Mouse (Mus musculus): Measurements from ENCODE around the gene Hoxd9.

Gene Hoxd9

DNA sequence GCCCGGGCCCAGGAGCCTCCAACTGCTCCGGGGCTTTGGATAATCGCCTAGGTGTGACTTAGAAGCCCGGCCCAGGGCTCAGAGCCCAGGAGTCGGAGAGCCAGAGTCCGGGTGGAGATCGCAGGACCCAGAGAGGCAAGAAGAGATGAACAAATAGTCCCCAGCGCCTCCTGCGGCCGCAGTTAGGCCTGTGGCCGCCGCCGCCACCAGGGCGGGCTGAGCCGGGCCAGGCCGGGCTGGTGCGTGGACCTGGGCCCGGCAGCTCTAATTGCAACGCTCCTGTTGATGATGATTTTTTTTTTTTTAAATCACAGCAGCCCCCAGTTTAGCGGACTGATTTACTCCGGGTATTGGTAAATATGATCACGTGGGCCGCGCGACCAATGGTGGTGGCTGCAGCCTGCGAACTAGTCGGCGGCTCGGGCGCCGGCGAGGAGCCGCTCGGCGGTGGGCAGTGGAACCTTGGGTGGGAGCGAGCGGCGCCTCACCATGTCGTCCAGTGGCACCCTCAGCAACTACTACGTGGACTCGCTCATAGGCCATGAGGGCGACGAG, at the start of gene Hoxd9:
Hoxd9 (plus strand) TSS at position 161 of the 555 bp plus-strand sequence.
- DNase-seq, result no peak

DNA sequence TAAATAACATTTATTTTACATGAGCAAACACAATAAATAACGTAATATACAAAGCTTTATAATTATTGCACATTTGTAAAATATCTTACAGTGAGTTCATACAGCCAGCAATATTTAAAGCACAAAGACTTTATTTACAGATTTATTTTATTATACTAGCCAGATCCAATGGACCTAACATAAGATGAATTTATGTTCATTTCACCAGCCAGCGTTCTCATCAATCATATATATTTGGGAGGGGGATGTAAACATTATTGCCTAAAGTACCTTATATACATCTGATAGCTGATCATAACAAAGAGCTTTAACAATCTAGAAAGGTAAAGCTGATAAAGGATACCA, 44.6 kb upstream of the Hoxd9 start:
- DNase-seq, result no peak

DNA sequence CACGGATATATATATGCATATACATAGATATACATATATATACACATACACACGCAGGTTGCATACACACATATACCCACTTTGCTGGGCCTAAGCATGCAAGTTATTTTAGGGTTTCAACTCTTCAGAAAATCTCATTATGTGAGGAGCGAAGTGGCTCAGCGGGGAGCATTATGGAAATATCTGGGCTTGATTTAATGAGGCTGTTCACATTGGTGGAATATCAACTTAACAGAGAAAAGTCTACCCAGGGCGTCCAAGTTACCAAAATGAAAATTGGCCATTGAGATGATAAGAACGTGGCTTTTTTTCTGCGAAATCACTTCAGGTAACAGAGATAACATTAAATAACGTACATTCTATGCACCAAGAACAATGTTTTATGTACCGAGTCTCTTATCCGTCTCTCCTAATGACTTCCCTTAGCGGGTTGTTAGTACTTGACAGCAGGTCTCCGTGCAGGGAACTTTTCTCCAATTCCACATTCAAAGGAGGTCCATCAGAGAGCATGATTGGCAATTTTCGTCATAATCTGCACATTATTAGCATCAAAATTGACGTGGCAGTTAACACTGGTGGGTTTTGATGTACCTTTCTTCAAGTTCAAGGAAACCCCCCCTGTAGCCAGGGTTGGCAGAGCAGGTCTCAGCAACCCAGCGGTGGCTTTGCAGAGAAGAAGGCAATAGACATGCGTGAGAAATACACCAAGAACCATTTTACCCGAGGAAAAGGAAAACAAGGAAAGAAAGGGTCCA, 43.6 kb upstream of the Hoxd9 start:
- no peak for DNase-seq

DNA sequence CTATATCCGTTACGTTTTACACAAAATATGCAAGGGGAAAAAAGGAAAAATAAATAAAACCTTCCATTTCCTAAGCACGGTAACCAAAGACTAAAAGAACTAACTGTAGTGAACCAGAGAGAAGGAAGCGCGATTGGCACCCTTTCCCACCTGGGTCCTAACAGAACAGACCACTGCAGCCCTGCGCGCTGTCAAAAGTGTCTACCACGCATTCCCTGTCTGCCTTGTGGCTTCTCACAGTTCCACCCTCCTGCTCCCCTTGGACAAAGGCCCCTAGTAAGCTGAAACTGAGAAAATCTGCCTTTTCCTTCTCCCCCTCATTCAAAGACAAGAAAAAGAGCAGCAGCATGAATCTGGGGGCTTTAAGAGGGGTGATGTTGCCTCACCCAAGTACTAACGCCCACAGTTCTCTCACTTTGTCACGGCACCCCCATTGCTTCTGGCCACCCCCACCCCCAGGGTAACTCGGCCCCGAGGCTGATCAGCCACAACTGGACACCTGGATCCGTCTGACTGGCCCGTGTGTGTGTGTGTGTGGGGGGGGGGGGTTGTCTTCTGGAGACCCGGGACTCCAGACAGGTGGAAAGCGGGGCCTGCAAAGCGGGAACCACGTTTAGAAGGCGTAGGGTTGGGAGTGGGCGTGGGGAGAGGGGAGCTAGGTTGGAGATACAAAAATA, 42.6 kb upstream of the Hoxd9 start:
- DNase-seq, result no peak

DNA sequence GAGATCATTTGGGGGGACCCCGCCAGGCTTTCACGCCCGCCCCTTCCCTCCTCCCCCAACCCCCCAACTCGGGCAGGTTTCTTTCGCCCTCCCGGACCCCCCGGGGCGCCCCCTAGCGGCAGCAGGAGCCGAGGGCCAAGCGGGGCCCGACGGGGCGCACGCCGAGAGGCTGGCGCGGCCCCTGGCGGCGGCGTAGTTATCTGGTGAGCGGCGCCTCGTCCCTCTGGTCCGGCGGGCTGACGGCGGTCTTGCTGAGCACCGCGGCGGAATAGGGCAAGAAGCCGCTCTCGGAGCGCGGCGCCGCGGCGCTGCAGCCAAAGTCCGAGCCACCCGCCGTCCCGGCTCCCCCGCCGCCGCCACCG, 42.1 kb upstream of the Hoxd9 start:
- DNase-seq, result peak; percentile 34

DNA sequence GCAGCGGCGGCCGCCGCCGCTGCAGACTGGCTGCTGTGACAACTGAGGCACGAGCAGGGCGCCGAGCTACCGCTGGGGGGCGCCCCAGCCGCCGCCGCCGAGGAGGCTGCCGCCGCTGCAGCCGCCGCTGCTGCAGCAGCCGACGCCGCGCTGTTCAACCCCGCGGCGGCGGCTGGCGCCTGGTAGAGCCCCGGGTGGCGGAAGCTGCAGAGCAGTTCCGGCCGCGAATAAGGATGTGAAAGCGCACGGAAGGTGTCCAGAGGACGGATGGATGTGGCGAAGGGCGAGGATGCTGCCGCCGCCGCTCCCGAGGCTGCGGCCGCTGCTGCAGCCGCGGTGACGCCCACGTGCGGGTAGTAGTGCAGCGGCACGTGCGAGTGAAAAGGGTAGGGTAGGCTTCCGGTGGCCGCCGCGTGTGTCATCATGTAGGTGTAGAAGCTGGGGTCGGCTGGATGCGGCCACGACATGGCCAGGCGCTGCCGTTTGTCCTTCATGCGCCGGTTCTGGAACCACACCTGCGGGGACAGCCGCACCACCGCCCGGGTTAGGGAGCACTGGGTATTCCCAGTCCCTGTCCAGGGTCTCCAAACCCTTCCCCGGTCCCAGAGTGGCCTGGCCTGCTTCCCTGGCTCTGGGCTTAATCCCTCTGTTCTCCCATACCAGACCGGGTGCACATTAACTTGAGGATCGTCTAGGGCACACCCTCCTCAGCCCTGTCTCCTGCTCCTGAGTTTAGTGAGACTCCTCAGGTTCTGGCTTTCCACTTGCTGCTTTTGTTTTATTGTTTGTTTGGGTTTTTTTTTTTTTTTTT, 41.5 kb upstream of the Hoxd9 start:
- no peak for DNase-seq

DNA sequence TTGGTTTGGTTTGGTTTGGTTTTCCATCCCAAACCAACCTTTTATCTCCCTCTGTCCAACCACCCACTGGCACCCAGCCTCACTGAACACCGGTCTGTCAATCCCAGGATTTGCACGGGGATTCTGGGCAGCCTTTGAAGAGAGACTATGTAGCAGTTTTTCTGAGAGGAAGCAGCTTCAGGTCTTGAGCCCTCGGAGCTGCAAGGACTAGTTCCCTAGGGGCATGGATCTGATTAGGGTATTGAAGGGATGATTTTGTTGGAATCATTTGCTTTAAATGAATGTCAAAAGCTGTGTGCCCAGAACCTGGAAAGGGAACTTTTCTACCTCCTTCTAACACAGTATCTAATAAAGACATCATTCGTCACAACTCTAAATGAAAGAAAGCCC, 40.9 kb upstream of the Hoxd9 start:
- DNase-seq, result no peak

DNA sequence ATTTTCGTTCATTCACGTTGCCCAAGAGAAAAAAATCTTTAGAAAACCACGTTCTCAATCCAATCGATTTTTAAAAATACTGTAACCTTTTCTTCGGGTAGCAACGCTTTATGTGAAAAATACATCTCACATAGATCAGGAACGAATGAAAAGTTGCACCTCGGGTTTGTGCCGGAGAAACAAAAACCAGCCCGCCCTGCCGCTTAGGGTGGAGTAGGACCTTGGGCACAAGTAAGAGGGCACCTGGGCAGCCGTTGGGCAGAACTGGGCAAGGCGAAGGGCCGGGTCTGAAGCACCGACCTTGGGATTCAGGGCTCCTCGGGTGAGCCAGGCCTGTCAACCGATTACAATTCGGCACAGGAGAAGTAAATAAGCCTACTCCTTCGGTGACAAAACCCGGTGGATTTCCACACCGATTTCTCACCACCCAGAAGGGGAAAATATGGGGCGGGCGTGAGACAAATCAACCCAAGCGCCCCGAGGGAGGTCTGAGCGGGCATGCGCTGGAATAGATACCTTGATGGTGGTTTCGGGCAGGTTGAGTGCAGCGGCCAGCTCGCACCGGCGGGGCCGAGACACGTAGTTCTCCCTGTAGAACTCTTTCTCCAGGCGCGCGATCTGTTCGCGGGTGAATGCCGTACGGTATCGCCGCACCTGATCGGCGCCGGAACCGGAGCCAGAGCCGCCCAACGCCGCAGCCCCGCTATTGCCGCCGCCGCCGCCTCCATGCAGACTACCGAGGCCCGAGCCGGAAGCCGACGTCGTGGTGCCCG, 40.1 kb upstream of the Hoxd9 start:
- DNase-seq, result no peak

DNA sequence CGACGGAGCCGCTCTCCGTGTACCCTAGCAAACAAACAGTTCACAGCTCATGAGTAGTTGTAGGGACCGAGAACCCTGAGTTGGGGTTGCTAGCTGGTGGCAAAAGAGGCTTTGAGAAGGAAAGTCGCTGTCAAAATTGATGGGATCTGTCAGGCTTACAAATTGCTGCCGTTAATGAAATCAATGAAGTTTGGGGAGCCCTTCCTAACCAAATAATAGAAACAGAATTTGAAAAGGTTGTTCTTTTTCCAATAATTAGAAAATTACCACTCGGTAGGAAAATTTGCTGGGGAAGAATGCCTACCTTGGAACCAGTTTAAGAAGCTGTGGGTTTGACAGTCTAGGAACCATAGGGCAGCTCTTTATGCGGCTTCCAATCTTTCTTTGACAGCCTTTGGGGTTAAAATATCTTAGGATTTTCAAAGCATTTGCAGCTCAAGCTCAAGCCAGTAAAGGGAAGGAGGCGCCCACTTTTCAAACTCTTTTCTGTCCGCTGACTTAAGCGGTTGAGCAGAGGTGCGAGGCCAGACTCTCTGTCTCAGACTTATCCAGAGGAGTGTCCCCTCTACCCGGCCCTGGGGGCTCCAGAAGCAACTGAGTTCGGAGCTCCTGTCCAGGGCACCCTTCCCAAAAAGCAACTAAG, 39.4 kb upstream of the Hoxd9 start:
- no peak for DNase-seq

DNA sequence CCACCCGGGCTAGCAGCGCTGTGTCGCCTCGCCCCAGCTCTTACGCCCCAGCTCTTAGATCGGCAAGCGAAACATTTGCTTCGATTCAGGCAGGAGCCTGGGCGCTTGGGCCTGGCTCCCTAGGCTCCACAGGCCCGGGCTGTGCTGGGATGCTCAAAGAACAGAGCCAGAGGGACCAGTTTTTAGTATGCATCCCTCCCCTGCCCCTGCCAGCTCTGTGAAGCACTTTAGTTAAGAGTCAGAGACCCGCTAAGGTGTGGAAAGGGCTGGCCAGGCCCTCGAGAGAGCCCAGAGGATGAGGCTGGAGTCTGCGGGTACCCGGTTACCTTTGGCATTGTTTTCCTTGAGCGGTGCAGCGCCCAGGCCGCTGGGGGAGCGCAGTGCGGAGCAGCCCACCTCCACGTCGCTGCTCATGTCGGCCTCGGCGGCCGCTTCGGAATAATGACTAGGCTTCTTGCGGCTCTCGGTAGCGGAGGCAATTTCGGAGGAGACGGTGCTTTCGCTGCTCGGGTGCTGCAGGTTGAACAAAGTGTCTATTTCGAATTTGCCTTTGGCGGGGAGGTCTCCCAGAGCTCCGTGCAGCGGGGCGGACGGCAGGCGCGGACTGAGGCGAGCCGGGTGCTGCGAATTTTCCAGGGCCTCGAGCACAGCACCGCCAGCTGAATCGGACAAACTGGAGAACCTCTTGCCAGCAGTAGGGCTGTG, 38.7 kb upstream of the Hoxd9 start:
- DNase-seq, result no peak

DNA sequence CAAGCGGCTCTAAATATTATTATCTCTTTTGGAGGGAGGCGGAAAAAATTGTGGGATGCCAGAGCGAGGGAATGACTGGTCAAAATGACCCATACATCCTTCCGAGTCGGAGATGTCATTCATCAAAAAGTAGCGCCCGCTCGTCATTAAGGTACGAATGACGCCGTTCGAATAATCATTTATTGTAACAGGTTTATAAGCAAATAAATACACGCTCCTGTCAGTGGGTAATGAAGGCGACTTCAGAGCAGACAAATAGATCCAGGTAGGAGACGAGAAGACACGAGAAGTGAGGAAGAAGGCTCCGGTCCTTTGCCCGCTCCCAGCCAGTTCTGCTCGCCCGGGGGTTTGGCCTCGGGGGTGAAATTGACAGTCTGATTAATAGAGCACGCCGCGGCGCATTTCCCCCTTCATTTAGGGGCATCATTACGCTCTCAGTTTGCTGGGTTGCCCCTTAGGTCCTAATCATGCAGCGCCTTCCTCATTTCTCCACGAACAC, 38.0 kb upstream of the Hoxd9 start, which contains the start of gene Evx2:
Evx2 (minus strand) TSS at position 51 of the 499 bp plus-strand sequence.
- DNase-seq, result no peak

DNA sequence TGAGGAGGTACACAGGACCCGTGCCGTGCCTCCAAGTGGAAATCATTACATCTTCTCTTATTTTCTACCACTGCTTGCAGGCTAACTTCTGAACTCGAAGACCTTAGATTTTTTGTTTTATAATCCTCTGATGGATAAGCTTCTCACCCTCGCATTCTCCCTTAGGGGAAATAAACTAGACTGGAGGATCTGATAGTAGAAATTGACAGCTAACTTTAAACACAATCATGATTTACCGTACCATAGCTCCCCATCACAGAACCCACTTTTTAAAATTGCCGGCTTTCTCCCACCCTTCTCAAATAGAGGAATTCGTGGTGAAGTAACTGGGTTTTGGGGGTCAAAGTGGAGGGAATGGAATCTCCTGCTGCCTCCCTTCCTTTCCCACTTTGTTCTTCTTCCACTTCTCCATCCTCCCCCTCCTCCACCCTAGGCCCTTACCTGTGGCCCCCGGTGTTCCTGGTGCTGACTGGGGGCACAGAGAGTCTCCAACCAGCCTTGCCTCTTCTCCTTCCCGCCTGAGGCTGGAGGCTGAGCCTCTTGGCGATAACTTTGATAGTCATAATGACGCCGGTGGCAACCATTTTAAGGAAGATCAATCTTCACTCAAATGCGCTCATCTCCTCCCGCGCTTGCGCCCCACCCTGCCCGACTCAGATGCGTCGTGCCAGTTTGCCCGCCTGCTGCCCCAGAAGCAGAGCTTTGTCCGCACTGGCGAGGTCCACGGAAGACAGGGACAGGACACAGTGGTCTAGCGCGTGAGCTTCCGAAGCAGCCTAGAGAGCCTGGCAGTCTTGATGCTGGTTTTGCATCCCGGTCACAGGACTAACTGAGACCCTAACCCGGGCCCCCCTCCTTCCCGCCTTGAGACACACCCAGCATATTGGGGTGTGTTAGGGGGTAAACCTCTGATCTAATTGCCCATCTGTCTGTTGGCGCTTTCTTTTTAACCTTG, 36.8 kb upstream of the Hoxd9 start:
- no peak for DNase-seq

DNA sequence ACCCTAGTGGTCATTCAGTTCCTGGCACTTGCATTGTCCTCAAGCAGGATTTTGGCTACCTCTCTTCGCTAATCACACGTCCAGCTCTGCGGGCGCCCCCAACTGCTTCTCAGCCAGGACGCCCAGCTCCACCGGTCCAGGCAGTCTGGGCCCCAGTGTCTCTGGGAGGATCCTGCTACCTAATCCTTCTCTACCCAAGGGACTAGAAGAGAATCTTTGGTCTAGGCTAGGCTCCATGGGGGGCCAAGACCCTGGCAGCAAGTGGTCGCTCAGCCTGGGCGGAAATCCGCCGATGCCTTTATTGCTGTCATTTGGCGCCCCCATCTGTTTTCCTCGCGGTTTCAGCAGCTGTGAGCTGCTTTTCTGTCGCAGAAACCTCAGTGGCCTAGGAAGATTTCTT, 35.8 kb upstream of the Hoxd9 start:
- peak; percentile 62 for DNase-seq

DNA sequence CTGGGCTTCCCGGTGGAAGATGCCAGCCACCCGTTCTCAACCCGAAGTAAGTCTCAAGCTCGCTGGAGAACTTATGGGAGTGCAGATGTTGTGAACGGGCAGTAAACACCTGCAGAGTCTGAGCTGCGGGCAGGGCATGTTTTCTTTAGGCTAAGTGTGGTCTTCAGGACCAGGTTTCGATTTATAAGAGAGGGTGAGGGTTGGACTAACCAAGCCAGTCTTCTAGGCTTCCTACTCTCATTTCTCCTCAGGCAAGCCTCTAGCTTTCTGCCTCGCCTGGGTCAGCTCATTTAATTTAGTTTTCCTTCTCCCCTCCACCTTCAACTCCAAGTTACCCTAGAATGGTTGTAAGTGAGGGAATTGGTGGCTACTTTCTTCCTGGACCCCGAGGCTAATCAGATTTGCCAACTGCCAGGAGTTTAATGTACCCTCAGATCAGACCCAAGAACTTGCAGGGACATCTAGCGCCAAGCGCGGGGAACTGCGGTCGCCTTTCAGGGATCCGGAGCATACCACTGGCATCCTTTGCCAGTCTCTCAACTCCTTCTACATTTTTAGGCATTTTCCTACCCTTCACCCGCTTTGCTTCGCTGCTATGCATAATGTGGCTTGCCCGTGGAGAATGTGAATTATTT, 34.1 kb upstream of the Hoxd9 start:
- peak; percentile 71 for DNase-seq

DNA sequence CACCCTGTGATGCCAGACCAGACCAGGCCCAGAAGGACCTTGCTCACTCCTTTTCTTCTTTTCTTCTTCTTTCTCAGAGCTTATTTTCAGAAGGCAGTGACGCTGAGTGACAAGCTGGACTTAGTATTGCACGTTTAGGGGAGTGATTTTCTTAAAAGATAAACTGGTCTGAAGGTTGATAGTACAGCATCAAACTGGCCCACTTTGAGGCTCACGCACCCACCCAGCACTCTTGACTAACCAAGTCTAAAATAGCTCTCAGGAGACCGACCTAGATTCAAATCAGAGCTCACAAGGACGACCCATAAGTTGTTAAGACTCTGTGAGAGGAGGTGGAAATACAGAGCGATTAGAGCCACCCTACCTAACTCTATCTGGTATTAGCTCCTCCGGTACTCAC, 31.1 kb upstream of the Hoxd9 start:
- DNase-seq, result no peak

DNA sequence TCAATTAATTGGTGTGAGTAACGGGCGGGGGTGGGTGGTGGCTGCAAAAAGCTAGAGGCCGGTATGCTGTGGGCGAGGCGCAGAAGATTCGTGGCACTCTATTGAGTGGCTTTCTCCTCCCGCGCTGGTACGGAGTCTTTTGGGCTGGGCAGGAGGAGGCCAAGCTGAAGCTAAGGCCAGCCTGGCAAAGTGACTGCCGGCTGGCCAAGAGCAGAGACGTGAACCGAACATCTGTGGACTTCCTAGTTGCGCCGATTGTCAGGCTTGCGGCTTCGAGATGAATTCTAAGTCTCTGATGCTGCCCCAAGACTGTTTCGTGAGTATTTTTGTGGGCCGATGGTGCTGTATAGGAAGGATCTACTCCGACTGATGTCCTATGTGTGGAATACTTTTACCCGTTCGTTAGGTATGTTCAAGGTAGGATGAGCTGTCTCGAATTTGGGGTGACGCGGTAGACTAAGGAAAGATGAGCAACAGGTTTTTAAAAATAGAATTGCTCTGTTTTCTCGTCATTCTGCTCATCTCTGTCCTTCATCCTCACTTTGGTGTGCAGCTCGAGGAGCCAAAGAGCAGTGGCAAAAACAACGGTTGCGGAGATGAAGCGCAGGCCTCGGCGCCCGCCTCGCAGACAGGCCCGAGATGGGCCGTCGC, 30.2 kb upstream of the Hoxd9 start:
- no peak for DNase-seq

DNA sequence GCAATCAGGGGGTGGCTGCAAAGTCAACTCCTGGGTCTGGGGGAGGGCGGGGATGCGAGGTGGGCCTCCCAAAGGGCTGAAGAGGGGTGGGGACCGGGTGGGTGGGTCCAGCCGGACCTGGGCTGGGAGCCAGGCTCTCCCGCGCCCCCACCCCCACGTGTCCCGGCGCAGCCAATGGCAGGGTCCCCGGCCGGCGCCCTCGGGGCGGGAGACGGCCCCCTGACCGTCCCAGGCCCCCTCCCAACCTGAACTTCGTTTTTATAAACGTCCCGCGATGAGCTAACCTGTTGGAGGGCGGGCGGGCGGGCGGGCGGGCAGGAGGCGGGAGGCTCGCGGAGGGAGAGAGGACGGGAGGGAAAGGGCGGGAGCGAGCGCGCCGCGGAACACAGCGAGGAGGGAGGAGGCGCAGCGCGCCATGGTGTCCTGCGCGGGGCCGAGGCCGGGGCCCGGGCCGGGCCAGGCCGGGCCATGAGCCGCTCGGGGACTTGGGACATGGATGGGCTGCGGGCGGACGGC, 29.6 kb upstream of the Hoxd9 start, which contains the start of gene Hoxd13:
Hoxd13 (plus strand) TSS at position 469 of the 516 bp plus-strand sequence.
- no peak for DNase-seq

DNA sequence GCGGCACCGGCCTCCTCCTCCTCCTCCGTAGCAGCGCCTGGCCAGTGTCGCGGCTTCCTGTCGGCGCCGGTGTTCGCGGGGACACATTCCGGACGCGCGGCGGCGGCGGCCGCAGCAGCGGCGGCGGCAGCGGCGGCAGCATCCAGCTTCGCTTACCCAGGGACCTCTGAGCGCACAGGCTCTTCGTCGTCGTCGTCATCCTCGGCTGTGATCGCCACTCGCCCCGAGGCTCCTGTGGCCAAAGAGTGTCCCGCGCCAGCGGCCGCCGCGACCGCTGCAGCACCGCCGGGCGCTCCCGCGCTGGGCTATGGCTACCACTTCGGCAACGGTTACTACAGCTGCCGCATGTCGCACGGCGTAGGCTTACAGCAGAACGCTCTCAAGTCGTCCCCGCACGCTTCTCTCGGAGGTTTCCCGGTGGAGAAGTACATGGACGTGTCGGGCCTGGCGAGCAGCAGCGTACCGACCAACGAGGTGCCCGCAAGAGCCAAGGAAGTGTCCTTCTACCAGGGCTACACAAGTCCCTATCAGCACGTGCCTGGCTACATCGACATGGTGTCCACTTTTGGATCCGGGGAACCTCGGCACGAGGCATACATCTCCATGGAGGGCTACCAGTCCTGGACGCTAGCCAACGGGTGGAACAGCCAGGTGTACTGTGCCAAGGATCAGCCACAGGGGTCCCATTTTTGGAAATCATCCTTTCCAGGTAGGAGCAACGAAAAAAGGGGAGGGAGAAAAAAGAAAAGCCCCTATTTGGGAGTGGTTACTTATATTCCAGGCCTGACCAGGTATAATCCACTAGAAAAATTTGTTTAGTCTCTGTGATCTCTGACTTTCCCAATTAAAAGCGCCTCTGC, 28.9 kb upstream of the Hoxd9 start:
- DNase-seq, result no peak
